Mouse (Mus musculus) mature B cell (primary cell): ENCODE data around the gene Dgat2l6.

Experiments used
- in situ Hi-C: fragments of 300-500 bp; cut with MboI; formaldehyde crosslinking; loops from 2 replicates; pipeline ENCODE4 v1.14.3; 2019

Dgat2l6 gene

GRCm38 (mm10) chrX:100524471-100524870 lies at the start of gene Dgat2l6:
Gene Dgat2l6 (plus strand): TSS chrX:100524838.
- in situ Hi-C loops: no loop called here

GRCm38 (mm10) chrX:100475569-100476223 lies 48.9 kb upstream of the Dgat2l6 start:
- in situ Hi-C loops: loop anchor here (25.0 kb wide), 1 partner anchor 1338 kb away; the partner anchor contains the start of gene Efnb1

GRCm38 (mm10) chrX:100480317-100480716 lies 44.3 kb upstream of the Dgat2l6 start:
- in situ Hi-C loops: loop anchor here (25.0 kb wide), 1 partner anchor 1343 kb away; the partner anchor contains the start of gene Efnb1

GRCm38 (mm10) chrX:100493500-100494067 lies 31.1 kb upstream of the Dgat2l6 start:
- in situ Hi-C loops: loop anchor here (25.0 kb wide), 1 partner anchor 1356 kb away; the partner anchor contains the start of gene Efnb1

GRCm38 (mm10) chrX:100494068-100494978 lies 30.3 kb upstream of the Dgat2l6 start, which contains the start of gene Igbp1:
Gene Igbp1 (plus strand): TSS chrX:100494291.
- in situ Hi-C loops: loop anchor here (25.0 kb wide), 1 partner anchor 1357 kb away; the partner anchor contains the start of gene Efnb1

- in situ Hi-C loops: no loop called here
Observed at GRCm38 (mm10) chrX:100504175-100504851, 20.3 kb upstream of the Dgat2l6 start.

GRCm38 (mm10) chrX:100508164-100508563 lies 16.5 kb upstream of the Dgat2l6 start:
- in situ Hi-C loops: no loop called here

GRCm38 (mm10) chrX:100509921-100510320 lies 14.7 kb upstream of the Dgat2l6 start:
- in situ Hi-C loops: no loop called here

- in situ Hi-C loops: no loop called here
Observed at GRCm38 (mm10) chrX:100516683-100517082, 8.0 kb upstream of the Dgat2l6 start.

- in situ Hi-C loops: no loop called here
Observed at GRCm38 (mm10) chrX:100517626-100518025, 7.0 kb upstream of the Dgat2l6 start.

GRCm38 (mm10) chrX:100518532-100518931 lies 6.1 kb upstream of the Dgat2l6 start:
- in situ Hi-C loops: no loop called here

- in situ Hi-C loops: no loop called here
Observed at GRCm38 (mm10) chrX:100556026-100556425, 31.4 kb downstream of the Dgat2l6 start.

- in situ Hi-C loops: no loop called here
Observed at GRCm38 (mm10) chrX:100565696-100566095, 41.1 kb downstream of the Dgat2l6 start.

- in situ Hi-C loops: no loop called here
Observed at GRCm38 (mm10) chrX:100571951-100572350, 47.3 kb downstream of the Dgat2l6 start, which contains the start of gene Awat1. Gene Awat1 (plus strand): TSS chrX:100572251.

GRCm38 (mm10) chrX:100594791-100595190 lies 70.2 kb downstream of the Dgat2l6 start, which contains the start of gene P2ry4:
Gene P2ry4 (minus strand): TSS chrX:100594869.
- in situ Hi-C loops: no loop called here
